Mouse (Mus musculus) spleen, adult 10 weeks (tissue): Measurements from ENCODE around the gene Nrsn2. TPM values are rescaled to one million over a fixed set of nuclear protein-coding genes. Genes with fewer than 3 reads are reported as not detected.

Experiments used
- polyA plus RNA-seq: library from polyadenylated mRNA; stranded (reverse); fragments of 350-450 nt; fragmentation: Illumina TruSeq; extraction: RNeasy Lipid Tissue Mini Kit (QIAGEN cat#74804); gene quantifications from one replicate; pipeline ENCODE4 v1.2.3, GENCODE M21; 2015; ENCODE audit warnings: low replicate concordance; ENCODE audit not compliant: insufficient read depth

The Nrsn2 gene
- not detected for polyA plus RNA-seq

DNA sequence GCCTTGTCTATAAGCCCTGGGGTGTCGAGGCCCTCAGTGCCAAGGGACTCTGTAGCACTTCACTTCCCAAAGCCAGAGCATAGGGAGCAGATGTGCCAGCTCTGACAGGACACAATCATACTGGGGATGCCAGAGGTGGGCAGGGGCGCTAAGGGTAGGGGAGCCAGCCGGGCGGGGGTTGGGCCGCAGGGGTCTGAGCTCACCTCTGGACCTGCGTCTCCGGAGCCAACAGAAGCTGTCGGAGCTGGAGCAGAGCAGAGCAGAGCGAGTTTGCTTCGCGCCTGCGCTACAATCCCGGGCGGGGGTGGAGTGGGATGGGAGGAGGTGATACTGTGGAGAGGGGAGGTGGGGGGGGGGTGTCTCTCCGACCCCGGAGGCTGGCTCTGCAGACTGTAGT, at the start of gene Nrsn2:
Gene Nrsn2, minus strand, starts transcription at position 294 of the 397 bp plus-strand sequence.

DNA sequence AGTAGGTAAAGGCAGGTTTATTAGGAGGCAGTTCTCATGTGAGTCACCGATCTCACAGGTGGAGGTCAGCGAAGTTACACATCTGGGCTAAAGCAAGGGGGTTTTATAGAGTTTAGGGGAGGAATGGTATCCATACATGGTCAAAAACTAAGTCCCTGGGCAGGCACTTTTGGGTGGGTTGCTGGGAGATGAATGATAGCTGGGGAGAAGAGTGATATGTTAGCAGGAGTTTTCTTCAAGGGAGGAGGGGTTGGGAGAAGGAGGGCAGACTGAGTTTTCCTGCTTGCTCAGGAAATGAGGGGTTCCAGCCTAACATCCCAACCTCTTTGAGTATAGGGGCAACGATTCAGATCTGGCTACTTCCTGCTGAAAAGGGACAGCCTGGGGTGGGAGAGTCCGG, 38.8 kb upstream of the Nrsn2 start, which contains the start of gene 6820408C15Rik:
Gene 6820408C15Rik, plus strand, starts transcription at position 301 of the 400 bp plus-strand sequence.

DNA sequence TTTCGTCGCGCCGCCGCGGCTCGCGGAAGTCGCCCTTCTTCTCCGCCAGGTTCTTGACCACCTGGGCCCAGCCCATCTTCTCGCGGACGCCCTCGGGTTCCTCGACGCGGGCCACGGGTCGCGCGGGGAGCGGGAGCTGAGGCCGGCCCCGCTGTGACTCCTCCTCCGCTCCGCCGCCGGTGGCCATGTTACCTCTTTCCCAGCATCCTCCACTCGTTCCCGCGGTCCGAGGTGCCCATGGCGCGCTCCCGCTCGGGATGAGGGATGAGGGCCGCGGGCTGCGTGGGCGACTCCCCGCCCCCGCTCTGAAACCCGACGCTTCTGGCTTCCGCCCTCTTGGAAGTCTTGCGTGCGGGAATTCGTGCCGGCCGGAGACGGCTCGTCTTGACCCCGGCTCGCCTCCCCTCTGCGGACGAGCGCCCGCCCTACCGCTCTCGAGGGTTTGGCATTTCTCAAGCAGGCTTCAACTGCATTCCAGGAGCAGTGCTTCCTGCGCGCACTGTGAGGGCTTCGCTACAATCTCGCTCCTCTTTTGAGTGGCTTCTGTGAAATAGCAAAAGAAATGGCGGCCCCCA, 38.2 kb upstream of the Nrsn2 start, which contains the start of gene Zcchc3:
Gene Zcchc3, minus strand, starts transcription at position 437 of the 575 bp plus-strand sequence.

DNA sequence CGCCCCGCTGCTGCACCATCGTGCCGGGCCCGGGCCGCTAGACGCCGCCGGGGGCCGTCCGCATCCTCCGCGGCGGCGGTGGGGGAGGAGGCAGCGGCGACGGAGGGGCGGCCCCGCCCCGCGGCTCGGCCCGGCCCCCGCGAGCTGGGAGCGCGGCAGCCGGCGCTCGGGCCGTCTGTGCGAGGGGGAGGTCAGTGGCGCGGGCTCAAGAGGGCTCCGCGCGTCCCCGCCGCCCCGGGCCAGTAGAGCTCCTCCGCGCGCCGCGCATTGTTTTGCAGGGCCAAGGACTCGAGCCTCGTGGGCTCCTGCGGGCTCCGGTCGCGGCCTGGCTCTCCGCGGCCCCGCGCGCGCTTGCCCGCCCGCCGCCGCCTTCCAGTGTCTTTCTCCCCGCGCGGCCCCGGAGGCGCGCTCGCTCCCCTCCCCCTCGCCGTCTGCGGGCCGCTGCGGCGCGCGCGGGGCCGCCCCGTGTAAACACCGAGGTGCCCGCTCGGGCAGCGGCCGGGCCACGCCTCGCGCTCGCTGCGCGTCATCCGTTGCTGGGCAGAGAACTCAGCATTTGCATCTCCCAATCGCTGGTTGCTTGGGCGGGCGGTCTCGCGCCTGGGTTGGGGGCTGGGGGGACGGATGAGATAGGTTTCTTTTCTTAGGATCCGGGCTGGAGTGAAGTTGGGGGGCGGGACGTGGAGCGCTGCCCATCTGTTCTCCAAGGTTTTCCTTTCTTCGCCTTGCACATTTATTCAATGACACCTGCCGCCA, 21.4 kb upstream of the Nrsn2 start, which contains the start of gene Sox12:
Gene Sox12, minus strand, starts transcription at position 384 of the 756 bp plus-strand sequence.

DNA sequence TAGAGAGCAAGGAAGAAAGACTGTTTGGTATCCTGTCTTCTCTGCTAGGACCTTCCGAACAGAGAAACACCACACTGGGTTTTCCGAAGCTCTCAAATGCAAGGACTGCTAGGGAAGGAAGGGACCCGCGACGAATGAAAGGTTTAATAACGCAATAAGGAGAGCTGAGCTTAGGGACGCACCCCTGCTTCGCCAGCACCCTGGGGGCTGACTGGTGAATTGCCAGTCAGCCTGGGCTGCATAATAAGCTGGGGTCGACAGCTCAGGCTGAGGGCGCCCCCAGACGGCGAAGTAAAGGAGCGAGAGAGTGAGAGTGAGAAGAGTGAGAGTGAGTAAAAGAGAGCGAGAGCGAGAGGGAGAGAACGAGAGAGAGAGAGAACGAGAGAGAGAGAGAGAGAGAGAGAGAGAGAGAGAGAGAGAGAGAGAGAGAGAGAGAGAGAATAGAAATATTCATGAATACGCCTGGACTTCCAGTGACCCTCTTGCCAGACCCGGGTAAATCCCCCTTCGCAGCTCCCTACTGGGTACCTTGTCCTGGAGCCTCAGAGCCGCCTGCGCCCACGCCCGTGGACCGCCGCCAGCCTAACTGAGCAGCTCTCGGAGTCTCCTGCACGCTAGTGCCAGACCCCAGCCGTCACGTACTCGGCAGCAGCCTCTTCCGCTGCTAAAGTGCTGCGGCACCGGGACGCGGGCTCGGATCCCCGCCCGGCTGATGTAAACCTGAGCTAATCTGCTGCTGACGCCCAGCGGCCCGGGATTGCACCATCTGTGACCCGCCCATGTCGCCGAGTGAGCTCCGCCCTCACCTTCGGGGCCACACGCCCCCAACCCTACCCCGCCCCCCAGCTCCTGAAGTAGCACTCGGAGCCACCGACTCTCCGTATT, 32.9 kb downstream of the Nrsn2 start, which contains the start of gene Trib3:
Gene Trib3, minus strand, starts transcription at position 704 of the 885 bp plus-strand sequence.

DNA sequence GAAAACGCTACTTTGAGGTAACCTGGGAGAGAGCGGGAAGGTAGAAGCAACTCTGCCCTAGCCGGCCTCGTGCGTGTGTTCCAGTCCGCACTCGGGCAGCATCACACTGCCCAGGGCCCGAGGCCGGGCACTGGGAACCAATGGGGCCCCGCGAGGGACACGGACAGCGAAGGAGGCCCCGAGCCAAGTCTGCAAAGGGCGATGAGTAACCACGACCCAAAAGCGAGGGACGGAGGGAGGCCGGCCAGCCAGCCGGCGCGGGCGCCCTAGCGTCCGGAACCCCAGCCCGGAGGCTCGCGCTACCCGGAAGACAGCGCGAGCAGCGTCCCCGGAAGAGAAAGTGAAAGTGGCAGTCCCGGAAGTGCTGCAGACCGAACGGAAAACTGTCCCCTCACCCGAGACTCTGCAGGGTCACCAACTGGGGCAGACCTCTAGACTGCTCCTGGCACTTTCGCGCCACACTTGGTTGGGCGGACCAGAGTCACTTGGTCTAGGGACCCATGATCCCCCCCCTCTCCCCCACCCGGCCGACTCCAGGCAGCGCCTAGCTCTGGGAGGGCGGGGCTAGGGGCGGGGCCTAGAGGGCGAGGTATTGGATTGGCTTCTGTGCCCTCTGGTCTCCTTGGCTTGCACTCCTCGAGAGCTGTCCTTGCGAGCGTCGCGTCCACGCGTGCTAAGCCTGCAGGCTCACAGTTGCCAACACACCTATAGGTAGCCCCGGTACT, 44.2 kb downstream of the Nrsn2 start, which contains the start of gene Rbck1:
Gene Rbck1, minus strand, starts transcription at position 553 of the 725 bp plus-strand sequence.

Other genes starting within 250 kb of the Nrsn2 start
- gene Tcf15, start 233.1 kb downstream of the Nrsn2 start, polyA plus RNA-seq = not detected
- 160 TPM for gene Csnk2a1, start 149.8 kb downstream of the Nrsn2 start, polyA plus RNA-seq
- gene Tbc1d20, start 82.8 kb downstream of the Nrsn2 start, polyA plus RNA-seq = 63.0 TPM
- gene Rbck1, start 44.0 kb downstream of the Nrsn2 start, polyA plus RNA-seq = 51.8 TPM
- gene Trib3, start 32.6 kb downstream of the Nrsn2 start, polyA plus RNA-seq = 0.37 TPM
- gene Sox12, start 21.4 kb upstream of the Nrsn2 start, polyA plus RNA-seq = 1.0 TPM
- 2.3 TPM for gene Zcchc3, start 38.4 kb upstream of the Nrsn2 start, polyA plus RNA-seq
- gene 6820408C15Rik, start 38.9 kb upstream of the Nrsn2 start, polyA plus RNA-seq = not detected
- not detected for gene Defb23, start 88.0 kb upstream of the Nrsn2 start, polyA plus RNA-seq
- gene Defb20, start 100.4 kb upstream of the Nrsn2 start, polyA plus RNA-seq = not detected
- gene Defb22, start 113.5 kb upstream of the Nrsn2 start, polyA plus RNA-seq = not detected
- not detected for gene Defb26, start 135.1 kb upstream of the Nrsn2 start, polyA plus RNA-seq
- gene Defb28, start 141.6 kb upstream of the Nrsn2 start, polyA plus RNA-seq = not detected
- gene Defb29, start 163.5 kb upstream of the Nrsn2 start, polyA plus RNA-seq = not detected
- gene Gm17416, start 192.7 kb upstream of the Nrsn2 start, polyA plus RNA-seq = not detected
- gene Defb21, start 196.1 kb upstream of the Nrsn2 start, polyA plus RNA-seq = not detected
- not detected for gene Defb19, start 203.7 kb upstream of the Nrsn2 start, polyA plus RNA-seq
- gene Defb45, start 222.8 kb upstream of the Nrsn2 start, polyA plus RNA-seq = not detected
- not detected for gene Defb36, start 227.7 kb upstream of the Nrsn2 start, polyA plus RNA-seq
- not detected for gene Defb25, start 246.4 kb upstream of the Nrsn2 start, polyA plus RNA-seq